Mouse (Mus musculus) E14TG2a.4 (cell line): ENCODE data around the gene H2-T22.
A peak's percentile ranks its signal among the peaks of the same experiment; 100 is the strongest.
"Not testable (repeated sequence)": the region's sequence is repeated elsewhere in the genome, so short reads cannot be mapped to it uniquely, and the experiment has no call there.

ENCODE experiments used
- H3K27me3 ChIP-seq: 2 replicates; pipeline ENCODE4 v1.6.1; 2014; ENCODE audit warnings: low read length, control low read depth; ENCODE audit not compliant: insufficient read depth
- H3K36me3 ChIP-seq: 2 replicates; pipeline ENCODE4 v1.6.1; 2014; ENCODE audit warnings: low read length, control low read depth; ENCODE audit not compliant: insufficient read depth
- H3K4me1 ChIP-seq: replicated peaks from 2 replicates; pipeline ENCODE4 v1.6.1; 2014; ENCODE audit warnings: low read depth, low read length, control low read depth
- H3K4me3 ChIP-seq: replicated peaks from 2 replicates; pipeline ENCODE4 v1.5.1; 2014; ENCODE audit warnings: mild to moderate bottlenecking, low read length
- H3K9me3 ChIP-seq: 2 replicates; pipeline ENCODE4 v1.6.1; 2014; ENCODE audit warnings: low read length, control low read depth
- CTCF ChIP-seq: conservative IDR thresholded peaks from 2 replicates; pipeline ENCODE4 v1.5.1; 2014; ENCODE audit warnings: low read length
- NANOG ChIP-seq: IDR thresholded peaks from 2 replicates; pipeline ENCODE4 v1.6.1; 2014; ENCODE audit warnings: borderline replicate concordance, low read length, mixed read lengths
- POU5F1 ChIP-seq: IDR thresholded peaks from 2 replicates; pipeline ENCODE4 v1.6.1; 2014; ENCODE audit warnings: low read length, borderline replicate concordance

Gene H2-T22

DNA sequence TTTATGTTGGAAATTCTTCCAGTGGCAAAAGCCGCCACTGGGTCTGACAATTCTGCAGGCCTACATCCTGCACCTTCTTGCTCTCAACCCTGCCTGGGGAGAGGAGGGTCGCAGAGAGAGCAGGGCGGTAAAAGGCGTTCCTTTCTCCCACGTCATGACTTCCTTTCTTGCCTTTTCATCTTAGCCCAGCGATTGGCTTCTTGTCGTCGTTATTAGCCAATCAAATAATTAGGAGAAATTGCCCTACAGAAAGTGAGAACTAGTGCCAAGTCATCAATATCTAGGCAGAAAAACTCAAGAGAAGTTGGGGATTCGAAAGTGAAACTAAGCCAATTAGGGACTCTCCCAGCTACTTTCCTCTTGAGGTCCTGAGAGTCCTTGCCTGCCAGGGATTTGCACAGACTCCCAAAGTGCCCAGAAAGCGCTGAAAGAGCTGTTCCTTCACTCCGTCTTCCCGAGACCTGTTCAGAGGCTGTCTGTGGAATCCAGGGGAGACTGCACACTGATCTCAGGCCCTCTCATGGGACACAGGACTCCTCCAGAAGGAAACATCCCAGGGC is at the start of gene H2-T22, which contains the start of gene Gm6034:
Gene H2-T22 (minus strand): TSS at position 138 of the 560 bp plus-strand sequence.
Gene Gm6034 (plus strand): TSS at position 352 of the 560 bp plus-strand sequence.
- H3K36me3 ChIP-seq, H3K9me3 ChIP-seq, H3K4me1 ChIP-seq: not testable (repeated sequence)
- H3K4me3 ChIP-seq, result peak within 1 kb of the TSS; percentile 39
- H3K27me3 ChIP-seq, result peaks cover 50% of the 10 kb centered on the region

DNA sequence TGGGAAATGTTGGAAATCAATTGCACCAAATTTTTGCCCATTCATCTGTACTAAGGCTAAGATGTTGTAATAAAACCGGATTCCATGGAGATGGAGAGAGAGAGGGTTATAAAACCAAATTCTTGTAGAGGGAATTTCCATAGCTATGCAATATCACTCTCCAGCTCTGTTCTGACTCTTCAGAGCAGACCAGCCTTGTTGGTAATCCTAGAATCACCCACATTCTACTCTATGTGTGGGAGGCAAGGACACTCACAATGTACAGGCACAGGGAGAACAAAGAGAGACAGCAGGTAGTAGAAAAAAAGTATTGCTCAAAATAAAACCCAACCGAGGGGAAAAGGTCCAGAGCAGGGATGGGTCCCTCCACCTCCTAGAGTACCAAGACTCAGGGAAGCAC is 49.4 kb upstream of the H2-T22 start:
- H3K9me3 ChIP-seq, result peaks cover 19% of the 10 kb centered on the region
- H3K36me3 ChIP-seq, result not testable (repeated sequence)

DNA sequence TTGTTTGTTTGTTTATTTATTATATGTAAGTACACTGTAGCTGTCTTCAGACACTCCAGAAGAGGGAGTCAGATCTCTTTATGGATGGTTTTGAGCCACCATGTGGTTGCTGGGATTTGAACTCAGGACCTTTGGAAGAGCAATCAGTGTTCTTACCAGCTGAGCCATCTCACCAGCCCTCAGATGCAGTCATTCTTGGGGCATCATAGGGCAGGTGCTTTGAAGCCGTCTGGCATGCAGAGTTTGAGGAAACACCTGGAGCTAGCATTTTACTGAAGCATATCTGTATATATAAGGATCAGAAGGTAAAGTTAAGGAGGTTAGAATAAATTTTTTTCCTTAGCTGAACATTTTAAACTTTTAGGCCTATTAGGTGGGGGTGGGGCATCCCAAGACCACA is 43.4 kb upstream of the H2-T22 start:
- not testable (repeated sequence) for H3K36me3 ChIP-seq, H3K9me3 ChIP-seq, H3K4me3 ChIP-seq
- H3K27me3 ChIP-seq, result peaks cover 58% of the 10 kb centered on the region
- peaks cover 27% of the 10 kb centered on the region for H3K4me1 ChIP-seq

More for the DNA sequence above, 49.4 kb upstream of the H2-T22 start:
- H3K4me3 ChIP-seq, result not testable (repeated sequence)
- H3K4me1 ChIP-seq, result peaks cover 19% of the 10 kb centered on the region
- peaks cover 12% of the 10 kb centered on the region for H3K27me3 ChIP-seq

DNA sequence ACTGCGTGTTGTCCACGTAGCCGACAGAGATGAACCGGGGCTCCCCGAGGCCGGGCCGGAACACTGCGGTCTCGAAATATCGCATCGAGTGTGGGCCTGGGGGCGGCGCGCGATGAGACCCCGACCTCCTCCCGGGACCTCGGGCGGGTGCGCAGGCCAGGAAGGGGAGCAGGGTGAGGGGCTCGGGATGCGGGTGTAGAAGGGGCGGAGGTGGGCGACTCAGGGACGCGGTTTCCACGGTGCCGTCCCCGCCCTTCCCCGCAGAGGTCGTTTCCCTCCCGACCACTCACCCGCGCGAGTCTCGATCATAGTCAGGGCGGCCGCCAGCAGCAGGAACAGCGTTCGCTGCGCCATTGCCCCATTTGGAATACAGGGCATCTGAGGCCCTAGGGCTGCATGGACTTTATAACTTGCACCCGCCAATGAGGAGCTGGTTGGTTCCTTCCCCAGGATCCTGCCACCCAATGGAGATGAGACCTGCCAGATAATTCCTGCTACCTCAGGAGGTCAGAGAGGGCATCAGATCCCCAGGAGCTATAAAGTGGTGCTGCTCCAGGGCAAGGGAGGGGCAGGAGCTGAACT is 41.4 kb upstream of the H2-T22 start:
- Histone ChIP-seq H3K4me3 (peak overlapping the region; percentile 83), H3K4me1 (peaks cover 27% of the 10 kb centered on the region), H3K9me3 (no peaks in the 10 kb centered on the region), H3K36me3 (no peaks in the 10 kb centered on the region), H3K27me3 (peaks cover 76% of the 10 kb centered on the region)
- no peak for TF ChIP-seq NANOG
- TF ChIP-seq CTCF, result no peak
- 0 out of 2 replicates have a peak, but pooled peaks have one; percentile 18 for TF ChIP-seq POU5F1

DNA sequence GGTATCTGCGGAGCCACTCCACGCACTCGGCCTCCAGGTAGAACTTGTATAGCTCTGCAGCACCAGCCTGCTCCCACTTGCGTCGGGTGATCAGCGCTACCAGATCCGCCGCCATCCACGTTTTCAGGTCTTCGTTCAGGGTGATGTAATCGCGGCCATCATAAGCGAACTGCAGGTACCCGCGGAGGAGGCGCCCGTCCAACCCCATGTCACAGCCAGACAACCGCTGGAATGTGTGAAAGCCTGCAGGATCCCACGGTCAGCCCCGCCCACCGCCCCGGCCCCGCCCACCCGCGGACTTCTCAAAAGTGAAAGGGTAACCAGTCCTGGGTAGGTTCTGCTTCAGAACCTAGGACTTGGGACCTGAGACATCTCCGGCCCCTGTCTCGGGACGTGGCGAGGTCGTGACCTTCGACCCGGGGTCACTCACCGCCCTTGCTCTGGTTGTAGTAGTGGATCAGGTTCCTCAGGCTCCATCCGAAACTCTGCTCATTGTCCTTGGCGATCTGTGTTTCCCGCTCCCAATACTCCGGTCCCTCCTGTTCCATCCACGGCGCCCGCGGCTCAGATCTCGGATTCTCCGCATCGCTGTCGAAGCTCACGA is 40.8 kb upstream of the H2-T22 start:
- H3K27me3 ChIP-seq, result peaks cover 77% of the 10 kb centered on the region
- H3K4me3 ChIP-seq, result peak overlapping the region; percentile 83
- peaks cover 27% of the 10 kb centered on the region for H3K4me1 ChIP-seq
- H3K36me3 ChIP-seq, result no peaks in the 10 kb centered on the region
- no peak for TF ChIP-seq CTCF
- H3K9me3 ChIP-seq, result no peaks in the 10 kb centered on the region

DNA sequence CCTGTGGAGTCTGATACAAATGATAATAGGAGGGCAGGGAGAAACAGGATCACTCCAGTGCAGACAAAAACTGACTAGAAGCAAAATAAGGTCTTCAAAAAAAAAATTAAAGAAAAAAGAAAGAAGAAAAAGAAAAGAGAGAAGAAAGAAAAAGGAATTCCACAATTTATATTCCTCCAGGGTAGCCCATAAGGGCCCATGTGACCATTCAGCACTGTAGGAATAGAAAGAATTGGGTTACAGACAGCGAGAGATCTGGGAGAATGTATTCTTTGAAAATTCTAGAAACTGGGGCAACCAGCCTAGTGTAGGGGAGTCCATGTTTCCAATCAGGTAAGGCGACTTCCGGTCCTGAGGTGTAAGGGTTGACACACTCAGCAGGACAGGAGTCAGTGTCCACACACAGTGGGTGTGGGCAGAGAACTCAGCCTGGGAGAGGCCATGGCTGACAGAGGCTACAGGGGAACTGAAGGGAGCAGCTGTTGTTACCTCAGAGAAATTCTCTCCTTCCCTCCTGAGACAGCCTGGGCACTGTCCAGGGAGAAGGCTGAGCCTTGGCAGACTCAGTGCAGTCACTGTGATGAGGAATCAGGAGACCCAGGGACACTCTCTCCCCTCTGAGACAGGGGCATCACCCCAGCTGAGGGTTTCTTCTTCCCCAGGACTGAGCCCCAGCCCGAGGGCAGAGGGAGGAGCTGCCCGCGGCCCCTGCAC is 40.1 kb upstream of the H2-T22 start:
- peaks cover 81% of the 10 kb centered on the region for H3K27me3 ChIP-seq
- not testable (repeated sequence) for H3K9me3 ChIP-seq, H3K36me3 ChIP-seq
- peaks cover 27% of the 10 kb centered on the region for H3K4me1 ChIP-seq
- peak overlapping the region; percentile 83 for H3K4me3 ChIP-seq

DNA sequence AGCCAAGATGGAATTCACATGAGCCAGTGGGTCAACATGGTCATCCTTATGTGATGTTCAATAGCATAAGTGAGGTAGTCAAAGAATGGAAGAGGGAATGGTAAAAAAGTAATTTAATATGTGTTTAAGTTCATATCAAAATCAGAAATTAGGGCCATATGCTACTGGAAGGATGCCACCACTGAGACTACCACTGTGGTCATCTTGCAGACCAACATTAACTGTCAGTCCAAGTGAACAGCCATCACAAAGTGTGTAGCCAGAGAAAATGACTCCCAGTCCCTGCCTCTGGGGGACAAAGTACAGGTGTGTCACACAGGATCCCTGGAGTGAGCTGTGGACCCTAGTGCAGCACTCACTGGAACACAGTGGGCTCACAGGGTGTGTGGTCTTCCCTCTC is 39.4 kb upstream of the H2-T22 start:
- Histone ChIP-seq H3K4me1 (peaks cover 27% of the 10 kb centered on the region), H3K27me3 (peaks cover 78% of the 10 kb centered on the region)
- not testable (repeated sequence) for H3K9me3 ChIP-seq, H3K36me3 ChIP-seq, H3K4me3 ChIP-seq

DNA sequence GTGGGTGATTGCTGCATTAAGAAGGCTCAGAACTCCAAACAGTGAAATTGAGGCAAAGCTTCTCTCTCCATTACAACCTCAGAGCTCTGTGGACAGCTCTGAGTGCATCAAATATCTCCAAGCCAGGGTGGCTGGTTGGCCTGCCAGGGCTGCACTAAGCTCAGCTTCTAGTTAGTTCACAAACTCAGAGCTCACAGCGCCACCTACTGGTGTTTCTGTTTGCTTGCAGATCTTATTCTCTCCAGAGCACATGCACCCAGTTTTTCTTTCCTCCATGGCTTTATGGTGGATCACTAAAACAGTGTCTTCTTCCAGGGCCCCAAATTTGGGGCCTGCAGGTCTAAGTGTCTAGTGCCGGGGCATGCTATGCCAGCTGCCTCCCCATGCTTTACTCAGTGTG is 18.3 kb upstream of the H2-T22 start:
- no peak overlapping the region for H3K4me3 ChIP-seq

DNA sequence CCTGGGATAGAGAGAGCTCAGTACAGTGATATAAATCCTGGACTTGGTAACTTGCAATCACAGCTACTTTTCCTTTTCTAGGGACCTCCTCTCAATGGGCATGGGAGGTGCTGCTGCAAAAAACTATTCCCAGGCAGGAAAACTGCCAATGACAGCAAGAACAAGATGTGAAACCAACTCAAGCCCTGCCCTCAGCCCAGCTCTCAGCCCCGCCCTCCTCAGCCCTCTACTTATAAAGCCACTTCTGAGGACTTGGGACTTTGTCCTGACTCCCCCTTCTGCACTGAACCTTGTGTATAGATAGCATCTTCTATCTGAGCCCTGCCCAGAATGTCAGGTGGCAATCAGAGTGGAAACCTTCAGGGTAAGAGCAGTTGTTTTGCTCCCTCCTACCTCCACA is 15.8 kb upstream of the H2-T22 start, which contains the start of gene Gm11127:
Gene Gm11127 (minus strand): TSS at position 10 of the 400 bp plus-strand sequence.
- Histone ChIP-seq H3K27me3 (peaks cover 41% of the 10 kb centered on the region), H3K4me3 (peak within 1 kb of the TSS; percentile 55; the same call in 1 of the 2 replicates), H3K9me3 (peaks cover 16% of the 10 kb centered on the region)
- H3K36me3 ChIP-seq, H3K4me1 ChIP-seq: not testable (repeated sequence)

More for the DNA sequence above, 18.3 kb upstream of the H2-T22 start:
- TF ChIP-seq POU5F1 (no peak), NANOG (no peak), CTCF (peak; percentile 87)
- no peaks in the 10 kb centered on the region for H3K36me3 ChIP-seq
- peaks cover 16% of the 10 kb centered on the region for H3K9me3 ChIP-seq
- H3K27me3 ChIP-seq, result peaks cover 55% of the 10 kb centered on the region
- no peaks in the 10 kb centered on the region; the same call in 1 of the 2 replicates for H3K4me1 ChIP-seq

DNA sequence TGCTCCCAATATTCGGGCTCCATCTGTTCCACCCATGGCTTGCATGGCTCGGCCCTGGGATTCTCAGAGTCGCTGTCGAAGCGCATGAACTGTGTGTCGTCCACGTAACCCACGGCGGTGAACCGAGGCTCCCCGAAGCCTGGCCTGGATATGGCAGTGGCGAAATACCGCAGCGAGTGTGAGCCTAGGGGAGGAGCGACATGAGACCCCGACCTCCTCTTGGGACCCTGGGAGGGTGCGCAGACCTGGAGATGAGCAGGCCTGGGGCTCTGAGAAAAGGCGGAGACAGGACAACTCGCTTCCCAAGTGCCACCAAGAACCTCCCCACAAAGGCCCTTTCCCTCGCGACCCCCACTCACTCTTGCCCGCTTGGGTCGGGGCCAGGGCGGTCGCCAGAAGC is 15.4 kb upstream of the H2-T22 start:
- Histone ChIP-seq H3K4me3 (peak overlapping the region; percentile 55; the same call in 1 of the 2 replicates), H3K9me3 (peaks cover 16% of the 10 kb centered on the region), H3K27me3 (peaks cover 38% of the 10 kb centered on the region)
- not testable (repeated sequence) for H3K36me3 ChIP-seq, H3K4me1 ChIP-seq
